In genomic region chr19:55107896-55108295, GRCm38 (mm10) we compare ENCODE assay signal across 21 mouse cellular contexts. TPM values are rescaled to one million over a fixed set of nuclear protein-coding genes. Genes with fewer than 3 reads are reported as not detected.
DNase-seq lines count a peak whose midpoint lies in the region; ATAC-seq and TF ChIP-seq lines count a peak whose summit lies in the region.
"Had no signal": no experiment of that assay in that cellular context is flagged by ENCODE, and none has a peak within 500 bp of the region (broad histone marks: within the 10 kb centered on the region; RNA-seq: fewer than 3 reads in every experiment).

No protein-coding gene starts in this region.

- H3K27ac ChIP-seq in lung, embryonic 14.5 days (ENCODE audit: low read depth): no peak overlapping the region
- H3K27ac ChIP-seq: embryonic facial prominence, embryonic 10.5 days; forebrain, embryonic 15.5 days; hindbrain, embryonic 10.5 days; kidney, postnatal 0 days; midbrain, embryonic 12.5 days; stomach, postnatal 0 days had no signal

- no peak overlapping the region for H3K9ac ChIP-seq in lung, embryonic 14.5 days
- H3K9ac ChIP-seq: forebrain, embryonic 15.5 days; heart, embryonic 12.5 days; midbrain, embryonic 12.5 days had no signal

- WGBS in lung, embryonic 14.5 days: 14% methylated on average over 3 of the region's 3 CpGs

- no peaks in the 10 kb centered on the region for H3K36me3 ChIP-seq in lung, embryonic 14.5 days (ENCODE audit: insufficient read depth)
- H3K36me3 ChIP-seq: embryonic facial prominence, embryonic 10.5 days; forebrain, embryonic 15.5 days; heart, embryonic 12.5 days; hindbrain, embryonic 10.5 days; midbrain, embryonic 12.5 days had no signal

- no peaks in the 10 kb centered on the region for H3K9me3 ChIP-seq in lung, embryonic 14.5 days (ENCODE audit: low read depth, low read length)
- H3K9me3 ChIP-seq: embryonic facial prominence, embryonic 10.5 days; forebrain, embryonic 15.5 days; heart, embryonic 12.5 days; hindbrain, embryonic 10.5 days; midbrain, embryonic 12.5 days had no signal

- H3K4me2 ChIP-seq in lung, embryonic 14.5 days: no peak overlapping the region
- H3K4me2 ChIP-seq: forebrain, embryonic 15.5 days; heart, embryonic 12.5 days; midbrain, embryonic 12.5 days had no signal

- no peak for TF ChIP-seq CTCF in lung, embryonic 14.5 days (IDR thresholded peaks at IDR 0.05; ENCODE audit: low read depth)

- 0 out of 2 replicates have a peak, but pooled peaks cover 3% of the 10 kb centered on the region for H3K4me1 ChIP-seq in lung, embryonic 14.5 days (ENCODE audit: insufficient read depth)
- H3K4me1 ChIP-seq: embryonic facial prominence, embryonic 10.5 days; forebrain, embryonic 15.5 days; hindbrain, embryonic 10.5 days had no signal

- H3K27me3 ChIP-seq in lung, embryonic 14.5 days (ENCODE audit: insufficient read depth, low read length): no peaks in the 10 kb centered on the region
- H3K27me3 ChIP-seq: forebrain, embryonic 15.5 days; heart, embryonic 12.5 days; midbrain, embryonic 12.5 days had no signal

- no peak overlapping the region for H3K4me3 ChIP-seq in lung, embryonic 14.5 days (ENCODE audit: low read depth, low read length)
- H3K4me3 ChIP-seq: embryonic facial prominence, embryonic 10.5 days; forebrain, embryonic 15.5 days; heart, embryonic 12.5 days; hindbrain, embryonic 10.5 days; midbrain, embryonic 12.5 days had no signal

- no peak for ATAC-seq in lung, embryonic 14.5 days (ENCODE audit: insufficient read depth)
- ATAC-seq: forebrain, embryonic 15.5 days; hindbrain, embryonic 16.5 days; lung, postnatal 0 days had no signal

- peak; percentile 65 for DNase-seq in kidney, adult 11 months
- DNase-seq in kidney, adult 18-20 months: no peak
- DNase-seq in lung, embryonic 14.5 days: peak; percentile 45
- DNase-seq in lung, adult 18-20 months: no peak
- peak; percentile 41 for DNase-seq in kidney, postnatal 10 days
- no peak for DNase-seq in neural tube, embryonic 10.5 days (ENCODE audit: extremely low spot score, low spot score)
- no peak for DNase-seq in thymus, postnatal 25 days
- DNase-seq: adrenal gland, postnatal 36 days; cerebellum, adult 9-10 months; heart, postnatal 10 days; right cerebral cortex, postnatal 14 days; thymus, adult 2 months had no signal

RNA-seq across cellular contexts. Expression of gene Gpam, which starts 19.1 kb away (rescaled TPM):
- polyA plus RNA-seq in lung, embryonic 14.5 days (2014; fragmentation: Nextera tagmentation; extraction: Ambion mirVana): 29.4 and 31.0 TPM in 2 replicates

Comparison
In these comparisons a context has a peak if more than half of its experiments do, and no peak if none do; other contexts are left out.
1. DNase-seq: peak in kidney, adult 11 months (single experiment), lung, embryonic 14.5 days (single experiment) and kidney, postnatal 10 days (single experiment); none in kidney, adult 18-20 months (single experiment), lung, adult 18-20 months (0 of 2), neural tube, embryonic 10.5 days (single experiment) and thymus, postnatal 25 days (single experiment).